Mouse (Mus musculus): ENCODE measurements around the gene Tmem72.

- no peak for TF ChIP-seq CTCF (IDR thresholded peaks at IDR 0.05; ENCODE audit: low read depth, low read length)
- TF ChIP-seq GATA1 (IDR thresholded peaks at IDR 0.05; ENCODE audit: borderline replicate concordance, low read length): no peak
- no peak for TF ChIP-seq TAL1 (conservative IDR thresholded peaks at IDR 0.05; ENCODE audit: low read depth, low read length)
- TF ChIP-seq POLR2AphosphoS5 (IDR thresholded peaks at IDR 0.05; ENCODE audit: insufficient replicate concordance, low read depth, low read length): no peak
These were observed 21.3 kb upstream of the Tmem72 start for GRCm38 (mm10) chr6:116738046-116738445.

Data from G1E (cell line).